Mouse (Mus musculus): ENCODE results near the gene H2-Q10.
"Not testable (repeated sequence)": the region's sequence is repeated elsewhere in the genome, so short reads cannot be mapped to it uniquely, and the experiment has no call there.

- TF ChIP-seq CTCF (conservative IDR thresholded peaks at IDR 0.05; ENCODE audit: low read length); POU5F1 (IDR thresholded peaks at IDR 0.05; ENCODE audit: borderline replicate concordance, low read length); NANOG (IDR thresholded peaks at IDR 0.05; ENCODE audit: borderline replicate concordance, low read length): not testable (repeated sequence)
Observed at GRCm38 (mm10) chr17:35439925-35440645, 29.8 kb upstream of the H2-Q10 start.
